Comparison of ENCODE assay signal across 8 mouse cellular contexts in the genomic region with DNA sequence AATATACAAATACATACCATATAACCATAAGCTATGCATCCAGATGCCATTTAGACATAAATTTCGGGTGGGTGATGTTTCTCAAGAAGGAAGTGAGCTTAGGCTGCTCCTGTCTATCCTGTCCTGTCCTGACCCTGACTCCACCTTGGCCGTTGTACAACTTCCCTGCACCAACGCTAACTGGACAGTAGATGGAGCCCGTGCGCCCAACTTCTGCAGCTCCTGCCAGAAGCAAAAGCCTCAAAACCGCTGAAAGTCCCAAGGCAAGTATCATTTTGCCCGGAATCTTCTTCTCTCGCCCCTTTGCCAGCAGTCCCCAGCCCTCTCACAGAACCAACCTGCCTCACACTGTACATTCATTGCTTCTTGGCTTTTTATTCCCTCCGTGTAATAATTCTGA. TPM values are rescaled to one million over a fixed set of nuclear protein-coding genes. Genes with fewer than 3 reads are reported as not detected.
DNase-seq lines count a peak whose midpoint lies in the region; ATAC-seq and TF ChIP-seq lines count a peak whose summit lies in the region.

No protein-coding gene starts in this region.

- intact Hi-C loops in heart, postnatal 25 days (cut with DNase I) = no loop called here
- intact Hi-C loops in gastrocnemius, postnatal 14 days (cut with DNase I; ENCODE audit: low total_unique reads) = no loop called here

- no peak overlapping the region for H3K27ac ChIP-seq in intestine, embryonic 16.5 days (ENCODE audit: low read length)
- no peak overlapping the region for H3K27ac ChIP-seq in limb, embryonic 10.5 days
- H3K27ac ChIP-seq in midbrain, embryonic 12.5 days (replicated peaks) = no peak overlapping the region
- no peak overlapping the region for H3K27ac ChIP-seq in small intestine, adult 2 months (ENCODE audit: insufficient read depth, low read depth, low read length)

- H3K27me3 ChIP-seq in intestine, embryonic 16.5 days (replicated peaks; ENCODE audit: control insufficient read depth, insufficient read depth, low read length) = no peaks in the 10 kb centered on the region
- no peaks in the 10 kb centered on the region for H3K27me3 ChIP-seq in limb, embryonic 10.5 days (ENCODE audit: low read depth, poor library complexity, severe bottlenecking)
- H3K27me3 ChIP-seq in midbrain, embryonic 12.5 days = no peaks in the 10 kb centered on the region
- H3K27me3 ChIP-seq in small intestine, adult 2 months (ENCODE audit: control insufficient read depth, insufficient read depth, low read length) = no peaks in the 10 kb centered on the region

- TF ChIP-seq CTCF in small intestine, adult 2 months (IDR thresholded peaks at IDR 0.05; ENCODE audit: extremely low read depth, insufficient read length, insufficient replicate concordance, low read depth, low read length) = peak; percentile 93; the same call in 1 of the 2 replicates

- 2% methylated on average over 9 of the region's 9 CpGs for WGBS in intestine, embryonic 16.5 days
- under 1% methylated on average over 9 of the region's 9 CpGs for WGBS in limb, embryonic 10.5 days
- WGBS in midbrain, embryonic 12.5 days = under 1% methylated on average over 9 of the region's 9 CpGs
- under 1% methylated on average over 9 of the region's 9 CpGs for WGBS in small intestine, adult 2 months

- H3K4me1 ChIP-seq in intestine, embryonic 16.5 days (ENCODE audit: control insufficient read depth, insufficient read depth, low read length) = peaks cover 9% of the 10 kb centered on the region
- H3K4me1 ChIP-seq in limb, embryonic 10.5 days = peaks cover 12% of the 10 kb centered on the region
- H3K4me1 ChIP-seq in midbrain, embryonic 12.5 days = peaks cover 12% of the 10 kb centered on the region
- H3K4me1 ChIP-seq in small intestine, adult 2 months (ENCODE audit: control insufficient read depth, insufficient read depth, insufficient read length, low read length) = no peaks in the 10 kb centered on the region; the same call in none of the 2 replicates

- peak overlapping the region; percentile 45 for H3K4me3 ChIP-seq in intestine, embryonic 16.5 days (ENCODE audit: low read length)
- peak overlapping the region; percentile 41 for H3K4me3 ChIP-seq in limb, embryonic 10.5 days
- H3K4me3 ChIP-seq in midbrain, embryonic 12.5 days = peak overlapping the region; percentile 12
- peak overlapping the region; percentile 28 for H3K4me3 ChIP-seq in small intestine, adult 2 months (ENCODE audit: low read depth, low read length)

- TF ChIP-seq POLR2A in small intestine, adult 2 months (IDR thresholded peaks at IDR 0.05; ENCODE audit: low read depth, low read length) = no peak

- peak overlapping the region; percentile 66 for H3K4me2 ChIP-seq in intestine, embryonic 16.5 days (ENCODE audit: low read depth, low read length)
- peak overlapping the region; percentile 49 for H3K4me2 ChIP-seq in midbrain, embryonic 12.5 days (replicated peaks)

- peak overlapping the region; percentile 17 for H3K9ac ChIP-seq in intestine, embryonic 16.5 days (ENCODE audit: low read depth, low read length)
- H3K9ac ChIP-seq in midbrain, embryonic 12.5 days (replicated peaks) = no peak overlapping the region

- peak; percentile 74 for DNase-seq in heart, adult 11 months
- no peak for DNase-seq in heart, postnatal 25 days (ENCODE audit: low spot score)
- peak; percentile 60 for DNase-seq in gastrocnemius, postnatal 14 days
- DNase-seq in limb, embryonic 10.5 days (ENCODE audit: low spot score) = peak; percentile 81

- peak; percentile 97 for ATAC-seq in common myeloid progenitor, adult 5-6 weeks (replicated peaks; ENCODE audit: low read depth, poor library complexity, severe bottlenecking)
- peak; percentile 76 for ATAC-seq in intestine, embryonic 16.5 days
- no peak for ATAC-seq in midbrain, embryonic 12.5 days (ENCODE audit: low FRiP score, low read depth)

- H3K9me3 ChIP-seq in intestine, embryonic 16.5 days (ENCODE audit: control insufficient read depth, low read length) = peaks cover 4% of the 10 kb centered on the region; the same call in 1 of the 2 replicates
- H3K9me3 ChIP-seq in limb, embryonic 10.5 days (replicated peaks) = no peaks in the 10 kb centered on the region
- no peaks in the 10 kb centered on the region for H3K9me3 ChIP-seq in midbrain, embryonic 12.5 days

- no peaks in the 10 kb centered on the region for H3K36me3 ChIP-seq in intestine, embryonic 16.5 days (ENCODE audit: control insufficient read depth, insufficient read depth, low read length)
- H3K36me3 ChIP-seq in limb, embryonic 10.5 days = no peaks in the 10 kb centered on the region
- H3K36me3 ChIP-seq in midbrain, embryonic 12.5 days = no peaks in the 10 kb centered on the region
- no peaks in the 10 kb centered on the region for H3K36me3 ChIP-seq in small intestine, adult 2 months (ENCODE audit: control insufficient read depth, insufficient read depth, low read length)

RNA-seq across cellular contexts. Expression of gene Svs1, which starts 21.3 kb away (rescaled TPM):
- total RNA-seq in heart, postnatal 25 days (2021) = not detected
- not detected in 2 replicates for total RNA-seq in common myeloid progenitor, adult 5-6 weeks (2017)
- total RNA-seq in gastrocnemius, postnatal 14 days (2021) = not detected
- polyA plus RNA-seq in intestine, embryonic 16.5 days (2015; fragmentation: Nextera tagmentation; extraction: Ambion mirVana) = not detected in 2 replicates
- not detected in 2 replicates for polyA plus RNA-seq in limb, embryonic 10.5 days (2016; fragmentation: Nextera tagmentation; extraction: Ambion mirVana)
- polyA plus RNA-seq in midbrain, embryonic 12.5 days (2016; fragmentation: Nextera tagmentation; extraction: Ambion mirVana) = not detected in 2 replicates
- not detected in 2 replicates for polyA plus RNA-seq in small intestine, adult 2 months (2012; rRNA removed)

RNA-seq across cellular contexts. Expression of gene Gpnmb, which starts 28.4 kb away (rescaled TPM):
- total RNA-seq in heart, postnatal 25 days (2021) = under 1 TPM; 0.53 to 0.70 TPM
- total RNA-seq in common myeloid progenitor, adult 5-6 weeks (2017) = 0.27 TPM in 1 of 2 replicates, not detected in the other
- total RNA-seq in gastrocnemius, postnatal 14 days (2021) = 1 to 10 TPM in 1 of 2 experiments, under 1 TPM in 1; 0.78 to 1.2 TPM
- 0.12 and 0.15 TPM in 2 replicates for polyA plus RNA-seq in intestine, embryonic 16.5 days (2015; fragmentation: Nextera tagmentation; extraction: Ambion mirVana)
- 0.23 and 0.33 TPM in 2 replicates for polyA plus RNA-seq in limb, embryonic 10.5 days (2016; fragmentation: Nextera tagmentation; extraction: Ambion mirVana)
- 0.20 and 0.30 TPM in 2 replicates for polyA plus RNA-seq in midbrain, embryonic 12.5 days (2016; fragmentation: Nextera tagmentation; extraction: Ambion mirVana)
- polyA plus RNA-seq in small intestine, adult 2 months (2012; rRNA removed) = 2.0 and 3.1 TPM in 2 replicates

RNA-seq across cellular contexts. Expression of gene Doxl2, which starts 33.2 kb away (rescaled TPM):
- total RNA-seq in heart, postnatal 25 days (2021) = not detected
- total RNA-seq in common myeloid progenitor, adult 5-6 weeks (2017) = not detected in 2 replicates
- total RNA-seq in gastrocnemius, postnatal 14 days (2021) = not detected
- not detected in 2 replicates for polyA plus RNA-seq in intestine, embryonic 16.5 days (2015; fragmentation: Nextera tagmentation; extraction: Ambion mirVana)
- polyA plus RNA-seq in limb, embryonic 10.5 days (2016; fragmentation: Nextera tagmentation; extraction: Ambion mirVana) = not detected in 2 replicates
- polyA plus RNA-seq in midbrain, embryonic 12.5 days (2016; fragmentation: Nextera tagmentation; extraction: Ambion mirVana) = not detected in 2 replicates
- not detected in 2 replicates for polyA plus RNA-seq in small intestine, adult 2 months (2012; rRNA removed)
